Mouse (Mus musculus) adrenal gland, adult 10 weeks (tissue): Measurements from ENCODE around the gene B2m. TPM values are rescaled to one million over a fixed set of nuclear protein-coding genes. Genes with fewer than 3 reads are reported as not detected.

Experiments used
- polyA plus RNA-seq: library from polyadenylated mRNA; stranded (reverse); fragments of 350-450 nt; fragmentation: Illumina TruSeq; extraction: RNeasy Lipid Tissue Mini Kit (QIAGEN cat#74804); gene quantifications from one replicate; pipeline ENCODE4 v1.2.3, GENCODE M21; 2014; ENCODE audit warnings: low read depth, low replicate concordance

Gene B2m
- 6,416 TPM for polyA plus RNA-seq

GRCm38 (mm10) chr2:122147508-122148241 lies at the start of gene B2m:
TSS of gene B2m (plus strand) at chr2:122147686.

GRCm38 (mm10) chr2:122117961-122118958 lies 29.2 kb upstream of the B2m start, which contains the start of gene Spg11:
TSS of gene Spg11 (minus strand) at chr2:122118386.

GRCm38 (mm10) chr2:122160680-122161079 lies 13.2 kb downstream of the B2m start, which contains the start of gene Trim69:
TSS of gene Trim69 (plus strand) at chr2:122160700.

GRCm38 (mm10) chr2:122186106-122186505 lies 38.6 kb downstream of the B2m start, which contains the start of the genes Patl2 and Terb2:
TSS of gene Patl2 (minus strand) at chr2:122186189.
TSS of gene Terb2 (plus strand) at chr2:122186272.

Other genes with a start within 250 kb of the B2m start
- gene Ctdspl2, start 191.7 kb upstream of the B2m start, polyA plus RNA-seq: 68.0 TPM
- gene Mageb3, start 191.6 kb upstream of the B2m start, polyA plus RNA-seq: not detected
- 130 TPM for gene Eif3j1, start 119.1 kb upstream of the B2m start, polyA plus RNA-seq
- gene Spg11, start 29.3 kb upstream of the B2m start, polyA plus RNA-seq: 11.1 TPM
- gene Trim69, start 13.0 kb downstream of the B2m start, polyA plus RNA-seq: not detected
- gene Patl2, start 38.5 kb downstream of the B2m start, polyA plus RNA-seq: not detected
- gene Terb2, start 38.6 kb downstream of the B2m start, polyA plus RNA-seq: not detected
- 52.1 TPM for gene Sord, start 87.1 kb downstream of the B2m start, polyA plus RNA-seq
- not detected for gene Duox2, start 150.8 kb downstream of the B2m start, polyA plus RNA-seq
- not detected for gene Duoxa2, start 151.2 kb downstream of the B2m start, polyA plus RNA-seq
- not detected for gene Duoxa1, start 166.0 kb downstream of the B2m start, polyA plus RNA-seq
- gene Duox1, start 168.0 kb downstream of the B2m start, polyA plus RNA-seq: not detected
- gene Shf, start 221.5 kb downstream of the B2m start, polyA plus RNA-seq: not detected